Mouse (Mus musculus) forebrain, embryonic 14.5 days (tissue): ENCODE results near the gene Aqp3. TPM values are rescaled to one million over a fixed set of nuclear protein-coding genes. Genes with fewer than 3 reads are reported as not detected.

Experiments
- ATAC-seq: fragments of 200-750 bp; cut with Nextera tagmentation; 2 replicates; pipeline ENCODE4 v1.8.0; 2017; ENCODE audit warnings: mild to moderate bottlenecking, moderate library complexity
- DNase-seq: peaks from one replicate; pipeline ENCODE4 v3.0.0-alpha.2; 2015; ENCODE audit warnings: low spot score
- H3K27ac ChIP-seq: fragments of 300-500 bp; sonication (generic); 2 replicates; pipeline ENCODE4 v1.5.1; 2014; ENCODE audit warnings: low read depth, mild to moderate bottlenecking, control low read depth, low read length, moderate library complexity
- H3K27me3 ChIP-seq: fragments of 300-500 bp; sonication (generic); replicated peaks from 2 replicates; pipeline ENCODE4 v1.6.1; 2014; ENCODE audit warnings: low read length, control low read depth, mixed read lengths; ENCODE audit not compliant: control insufficient read depth, insufficient read depth
- H3K36me3 ChIP-seq: fragments of 300-500 bp; sonication (generic); 2 replicates; pipeline ENCODE4 v1.6.1; 2014; ENCODE audit warnings: low read length, control low read depth; ENCODE audit not compliant: control insufficient read depth, insufficient read depth
- H3K4me1 ChIP-seq: fragments of 300-500 bp; sonication (generic); 2 replicates; pipeline ENCODE4 v1.6.1; 2014; ENCODE audit warnings: antibody characterized with exemption, low read length, control low read depth; ENCODE audit not compliant: control insufficient read depth, insufficient read depth
- H3K4me2 ChIP-seq: fragments of 300-500 bp; sonication (generic); 2 replicates; pipeline ENCODE4 v1.6.1; 2014; ENCODE audit warnings: mild to moderate bottlenecking, control low read depth, low read length
- H3K4me3 ChIP-seq: fragments of 300-500 bp; sonication (generic); 2 replicates; pipeline ENCODE4 v1.5.1; 2014; ENCODE audit warnings: low read depth, low read length, control low read depth
- H3K9ac ChIP-seq: fragments of 300-500 bp; sonication (generic); 2 replicates; pipeline ENCODE4 v1.6.1; 2014; ENCODE audit warnings: mild to moderate bottlenecking, low read length, control low read depth, moderate library complexity
- H3K9me3 ChIP-seq: fragments of 300-500 bp; sonication (generic); replicated peaks from 2 replicates; pipeline ENCODE4 v1.6.1; 2016; ENCODE audit warnings: low read length, control low read depth, mixed read lengths; ENCODE audit not compliant: control insufficient read depth
- WGBS: fragments of 180-500 bp; shearing (Covaris S2); extraction: QIAGEN DNeasy Blood & Tissue Kit; methylation state at CpG from one replicate; pipeline ENCODE4 v1.1.7; 2014; 5-methylcytosine and 5-hydroxymethylcytosine counted together
- polyA plus RNA-seq: library from polyadenylated mRNA; unstranded; fragments of >200 nt; fragmentation: Nextera tagmentation; extraction: Ambion mirVana; gene quantifications from 2 replicates; pipeline ENCODE4 v1.2.1, GENCODE M21; 2014

Aqp3 gene
- polyA plus RNA-seq, 1 experiment from 2014 or later: not detected

GRCm38 (mm10) chr4:41063894-41064673, 33.9 kb downstream of the Aqp3 start:
- 22% methylated on average over 16 of the region's 16 CpGs for WGBS
- Histone ChIP-seq H3K4me1 (no peaks in the 10 kb centered on the region), H3K27ac (no peak overlapping the region), H3K9ac (no peak overlapping the region), H3K9me3 (no peaks in the 10 kb centered on the region), H3K4me2 (no peak overlapping the region), H3K4me3 (no peak overlapping the region), H3K27me3 (no peaks in the 10 kb centered on the region), H3K36me3 (no peaks in the 10 kb centered on the region)
- DNase-seq (peak; percentile 27), ATAC-seq (no peak)

GRCm38 (mm10) chr4:41063351-41063750, 34.6 kb downstream of the Aqp3 start:
- DNase-seq (no peak), ATAC-seq (no peak)
- 58% methylated on average over 3 of the region's 3 CpGs for WGBS
- no peaks in the 10 kb centered on the region for H3K27me3 ChIP-seq
- no peak overlapping the region for H3K27ac ChIP-seq
- H3K4me3 ChIP-seq: no peak overlapping the region
- no peaks in the 10 kb centered on the region for H3K9me3 ChIP-seq
- H3K9ac ChIP-seq: no peak overlapping the region
- H3K4me1 ChIP-seq: no peaks in the 10 kb centered on the region
- H3K4me2 ChIP-seq: no peak overlapping the region
- H3K36me3 ChIP-seq: no peaks in the 10 kb centered on the region

GRCm38 (mm10) chr4:41057361-41057760, 40.6 kb downstream of the Aqp3 start:
- ATAC-seq: no peak
- H3K36me3 ChIP-seq: no peaks in the 10 kb centered on the region
- H3K27me3 ChIP-seq: no peaks in the 10 kb centered on the region
- no peaks in the 10 kb centered on the region for H3K4me1 ChIP-seq
- WGBS: 60% methylated on average over 9 of the region's 9 CpGs
- no peak overlapping the region for H3K9ac ChIP-seq
- H3K9me3 ChIP-seq: no peaks in the 10 kb centered on the region
- no peak overlapping the region for H3K4me3 ChIP-seq
- DNase-seq: no peak
- H3K27ac ChIP-seq: no peak overlapping the region
- H3K4me2 ChIP-seq: no peak overlapping the region

GRCm38 (mm10) chr4:41056742-41057332, 41.1 kb downstream of the Aqp3 start:
- 67% methylated on average over 7 of the region's 7 CpGs for whole genome bisulfite sequencing
- H3K9me3 ChIP-seq: no peaks in the 10 kb centered on the region

GRCm38 (mm10) chr4:41056253-41056652, 41.7 kb downstream of the Aqp3 start:
- DNase-seq (no peak), ATAC-seq (no peak)
- Histone ChIP-seq H3K36me3 (no peaks in the 10 kb centered on the region), H3K4me2 (no peak overlapping the region), H3K27ac (no peak overlapping the region), H3K4me1 (no peaks in the 10 kb centered on the region), H3K9ac (no peak overlapping the region), H3K4me3 (no peak overlapping the region), H3K27me3 (no peaks in the 10 kb centered on the region), H3K9me3 (no peaks in the 10 kb centered on the region)
- 29% methylated on average over 1 of the region's 1 CpGs for WGBS

More at GRCm38 (mm10) chr4:41056742-41057332, 41.1 kb downstream of the Aqp3 start:
- no peak overlapping the region for H3K4me3 ChIP-seq
- H3K4me1 ChIP-seq: no peaks in the 10 kb centered on the region
- no peak overlapping the region for H3K9ac ChIP-seq
- no peak overlapping the region for H3K27ac ChIP-seq
- no peaks in the 10 kb centered on the region for H3K36me3 ChIP-seq
- H3K27me3 ChIP-seq: no peaks in the 10 kb centered on the region
- ATAC-seq: no peak
- DNase-seq: no peak
- H3K4me2 ChIP-seq: no peak overlapping the region

GRCm38 (mm10) chr4:41055111-41055510, 42.9 kb downstream of the Aqp3 start:
- DNase-seq (no peak), ATAC-seq (no peak)
- Histone ChIP-seq H3K27ac (no peak overlapping the region), H3K4me2 (no peak overlapping the region), H3K27me3 (no peaks in the 10 kb centered on the region), H3K4me1 (no peaks in the 10 kb centered on the region), H3K36me3 (no peaks in the 10 kb centered on the region), H3K4me3 (no peak overlapping the region), H3K9ac (no peak overlapping the region), H3K9me3 (no peaks in the 10 kb centered on the region)
- WGBS: 85% methylated on average over 13 of the region's 13 CpGs

- H3K36me3 ChIP-seq: no peaks in the 10 kb centered on the region
- WGBS: 74% methylated on average over 7 of the region's 7 CpGs
Measured at GRCm38 (mm10) chr4:41051781-41052180, 46.2 kb downstream of the Aqp3 start.

GRCm38 (mm10) chr4:41050726-41051675, 47.0 kb downstream of the Aqp3 start:
- Histone ChIP-seq H3K27me3 (no peaks in the 10 kb centered on the region), H3K4me3 (no peak overlapping the region), H3K9me3 (no peaks in the 10 kb centered on the region), H3K9ac (peak overlapping the region; percentile 61), H3K4me2 (peak overlapping the region; percentile 45), H3K36me3 (no peaks in the 10 kb centered on the region), H3K4me1 (no peaks in the 10 kb centered on the region), H3K27ac (no peak overlapping the region)
- DNase-seq (peak; percentile 95), ATAC-seq (peak; percentile 90)
- 36% methylated on average over 16 of the region's 16 CpGs for WGBS

More at GRCm38 (mm10) chr4:41051781-41052180, 46.2 kb downstream of the Aqp3 start:
- H3K4me2 ChIP-seq: no peak overlapping the region
- no peaks in the 10 kb centered on the region for H3K27me3 ChIP-seq
- DNase-seq (no peak), ATAC-seq (no peak)
- H3K27ac ChIP-seq: no peak overlapping the region
- H3K4me1 ChIP-seq: no peaks in the 10 kb centered on the region
- H3K9ac ChIP-seq: no peak overlapping the region
- no peaks in the 10 kb centered on the region for H3K9me3 ChIP-seq
- H3K4me3 ChIP-seq: no peak overlapping the region
